Mouse (Mus musculus) T-helper 2 cell (primary cell): Measurements from ENCODE around the gene Kctd15.

Experiments used
- in situ Hi-C: fragments of 300-600 bp; cut with MboI, MseI; formaldehyde crosslinking; loops from one replicate; pipeline ENCODE4 v1.15.1; 2025; ENCODE audit warnings: high pct_unique_total_duplicates

Gene Kctd15

DNA sequence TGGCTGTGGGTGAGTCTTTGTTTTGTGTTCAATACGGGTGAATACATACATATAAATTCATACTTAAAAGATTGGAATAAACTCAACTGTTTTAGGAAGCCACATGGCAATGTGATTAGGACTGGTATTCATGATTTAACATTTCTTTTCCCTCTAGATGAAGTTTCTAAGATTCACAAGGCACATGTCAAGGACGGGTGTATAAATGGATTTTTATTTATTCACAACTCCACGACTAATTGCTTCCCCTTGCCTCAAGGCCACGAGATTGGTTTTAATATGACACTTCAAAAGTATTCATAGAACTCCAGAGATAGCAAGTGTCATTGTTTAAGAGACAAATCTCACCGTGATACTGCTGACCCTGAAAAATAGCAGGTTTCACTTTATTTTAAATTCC lies at the start of gene Kctd15:
Gene Kctd15 (minus strand): TSS at position 101 of the 400 bp plus-strand sequence.
- in situ Hi-C loops, result loop anchor here (25.0 kb wide), 1 partner anchor 519 kb away; the partner anchor contains the start of gene Wtip

DNA sequence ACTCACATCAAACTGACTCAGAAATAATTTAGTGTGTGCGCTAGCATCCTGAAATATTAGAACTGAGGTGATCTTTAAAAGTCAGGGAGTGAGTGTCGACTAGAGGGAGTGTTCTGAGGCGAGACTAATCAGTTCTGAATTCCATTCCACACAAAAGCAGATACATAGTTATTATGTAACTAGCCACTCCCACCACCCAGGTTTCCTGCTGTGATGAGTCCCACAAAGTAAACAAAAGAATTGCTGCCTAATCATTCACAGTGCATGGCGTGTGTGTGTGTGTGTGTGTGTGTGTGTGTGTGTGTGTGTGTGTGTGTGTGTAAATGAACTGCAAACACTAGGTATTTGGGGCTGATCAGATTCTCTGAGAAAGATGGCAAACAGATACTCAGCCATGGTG lies 47.9 kb upstream of the Kctd15 start:
- in situ Hi-C loops, result no loop called here

DNA sequence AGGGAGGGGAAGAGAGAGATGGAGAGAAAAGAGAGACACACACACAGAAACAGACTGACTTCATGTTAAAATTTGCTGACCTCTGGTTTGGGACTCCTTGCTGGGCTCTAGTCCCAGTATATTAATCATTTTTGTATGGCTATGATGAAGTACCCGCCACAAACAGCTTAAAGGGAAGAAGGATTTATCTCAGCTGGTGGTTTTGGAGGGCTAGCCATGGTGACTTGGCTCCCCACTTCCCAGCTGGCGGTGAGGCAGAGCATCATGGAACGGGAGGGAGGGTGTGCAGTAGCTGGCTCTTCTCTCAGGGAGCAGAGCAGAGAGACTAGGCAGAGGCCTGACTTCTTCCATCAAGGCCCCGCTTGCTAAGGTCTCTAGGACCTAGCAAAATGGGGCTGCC lies 46.9 kb upstream of the Kctd15 start:
- in situ Hi-C loops, result no loop called here

DNA sequence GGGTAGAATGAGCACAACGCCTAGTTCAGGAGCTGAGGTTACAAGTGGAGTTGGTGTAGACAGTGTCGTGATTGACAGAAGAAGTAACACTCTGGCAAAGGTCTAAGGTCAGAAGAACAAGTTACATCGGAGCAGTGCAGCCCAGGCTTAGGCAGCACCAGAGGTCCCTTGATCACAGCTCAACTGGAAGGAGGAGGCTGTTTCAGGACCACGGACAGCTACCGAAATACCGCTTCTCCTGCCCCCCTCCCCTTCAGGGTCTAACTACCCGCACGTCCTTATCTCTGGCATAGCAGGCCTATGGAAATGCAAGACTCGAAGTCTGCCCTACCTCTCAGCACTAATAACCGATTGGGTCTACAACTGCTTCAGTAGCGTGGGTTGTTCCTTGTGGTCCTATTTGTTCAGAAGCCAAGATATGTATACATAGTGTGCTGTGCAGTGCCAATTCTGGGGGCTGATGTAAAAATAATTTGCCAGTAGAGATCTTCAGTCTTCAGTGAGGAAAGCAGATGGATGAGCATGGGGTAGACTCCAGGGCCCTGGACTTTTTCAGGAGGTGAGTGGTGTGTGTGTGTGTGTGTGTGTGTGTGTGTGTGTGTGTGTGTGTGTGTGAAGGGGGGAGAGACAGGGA lies 46.3 kb upstream of the Kctd15 start:
- in situ Hi-C loops, result no loop called here

DNA sequence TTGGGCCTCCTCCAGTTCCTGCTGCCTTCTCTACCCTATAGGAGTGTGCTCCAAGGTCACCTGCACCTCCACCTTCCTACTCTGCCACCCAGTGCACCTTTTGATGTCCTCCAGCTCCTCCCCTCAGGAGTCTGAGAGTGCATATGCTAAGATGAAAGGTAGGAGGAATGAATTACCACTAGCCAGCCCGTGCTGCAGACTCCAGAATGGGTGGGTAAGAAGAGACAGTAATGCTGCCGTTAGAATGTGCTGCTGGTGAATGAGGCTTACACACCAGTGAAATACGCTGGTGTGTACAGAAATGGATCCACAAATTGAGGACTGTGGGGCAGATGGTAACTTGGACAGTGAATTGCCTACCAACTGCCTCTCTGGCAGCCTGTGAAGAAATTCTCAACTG lies 43.4 kb upstream of the Kctd15 start:
- in situ Hi-C loops, result no loop called here

DNA sequence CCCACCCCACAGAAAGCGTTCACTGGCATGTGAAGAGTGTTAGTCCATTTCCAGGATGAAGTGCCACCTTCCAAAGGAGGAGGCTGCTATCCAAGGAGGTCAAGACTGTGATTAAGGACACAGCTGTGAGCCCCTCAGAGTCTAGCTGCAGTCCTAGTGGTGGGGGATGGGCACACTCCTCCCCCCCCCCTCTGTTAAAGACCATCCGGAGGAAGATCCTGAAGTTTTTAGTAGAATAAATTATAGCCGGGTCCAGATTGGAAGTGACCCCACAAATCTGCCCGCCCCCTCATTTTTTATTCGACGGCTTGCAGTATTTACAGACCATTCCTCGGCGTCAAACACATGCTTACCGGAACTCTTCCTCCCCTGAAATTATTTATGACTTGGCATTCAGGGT lies 41.7 kb upstream of the Kctd15 start:
- in situ Hi-C loops, result no loop called here

DNA sequence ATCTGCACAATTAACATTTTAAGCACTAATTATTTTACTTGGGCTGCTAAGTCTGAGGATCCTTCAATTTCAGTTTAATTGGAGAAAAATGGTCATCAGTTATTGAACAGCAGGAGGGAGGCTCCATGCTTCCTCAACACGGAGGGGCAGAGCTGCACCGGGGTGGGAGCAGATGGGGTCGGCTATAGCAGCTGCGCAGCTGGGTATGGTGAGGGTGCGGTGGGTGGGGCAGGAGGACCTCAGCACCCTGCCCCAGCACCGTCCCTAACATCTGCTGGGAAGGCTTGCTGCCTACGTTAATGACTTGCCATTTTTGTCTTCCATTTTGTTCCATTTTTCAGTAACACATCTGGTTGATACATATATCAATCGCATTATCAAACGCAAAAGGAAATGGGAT lies 39.6 kb upstream of the Kctd15 start:
- in situ Hi-C loops, result no loop called here

DNA sequence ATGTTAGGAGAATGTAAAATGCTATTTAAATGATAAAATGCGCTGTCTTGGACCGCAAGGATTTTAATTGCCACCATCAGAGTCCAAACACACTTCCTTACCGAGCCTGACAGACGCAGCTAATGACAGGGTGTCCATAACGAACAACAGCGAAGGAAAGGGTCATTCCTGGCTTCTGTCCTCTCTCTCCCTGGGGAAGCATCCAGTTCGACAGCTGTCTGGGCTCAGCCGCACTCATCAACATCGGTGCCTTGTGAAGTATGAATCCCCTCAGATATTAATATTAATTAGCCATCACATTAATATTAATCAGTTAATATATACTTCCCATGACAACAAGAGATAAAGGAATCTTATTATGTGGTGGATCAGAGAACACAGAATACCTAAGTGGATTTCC lies 38.4 kb upstream of the Kctd15 start:
- in situ Hi-C loops, result no loop called here

DNA sequence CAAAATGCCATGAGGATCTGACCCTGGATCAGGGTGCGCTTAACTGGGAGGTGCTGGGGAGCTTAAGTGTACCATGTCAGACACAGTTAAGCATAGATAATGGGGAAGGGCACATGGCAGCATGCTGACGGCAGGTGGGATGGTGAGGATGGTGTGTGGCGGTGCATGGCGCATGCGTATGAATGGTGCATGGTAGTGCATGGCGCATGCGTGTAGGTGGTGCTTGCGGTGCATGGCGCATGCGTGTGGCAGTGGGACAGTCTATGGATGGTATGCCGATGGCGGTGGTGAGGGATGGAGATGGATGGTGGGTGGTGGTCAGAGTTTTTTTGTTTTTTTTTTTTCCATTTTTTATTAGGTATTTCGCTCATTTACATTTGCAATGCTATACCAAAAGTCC lies 37.4 kb upstream of the Kctd15 start:
- in situ Hi-C loops, result no loop called here

DNA sequence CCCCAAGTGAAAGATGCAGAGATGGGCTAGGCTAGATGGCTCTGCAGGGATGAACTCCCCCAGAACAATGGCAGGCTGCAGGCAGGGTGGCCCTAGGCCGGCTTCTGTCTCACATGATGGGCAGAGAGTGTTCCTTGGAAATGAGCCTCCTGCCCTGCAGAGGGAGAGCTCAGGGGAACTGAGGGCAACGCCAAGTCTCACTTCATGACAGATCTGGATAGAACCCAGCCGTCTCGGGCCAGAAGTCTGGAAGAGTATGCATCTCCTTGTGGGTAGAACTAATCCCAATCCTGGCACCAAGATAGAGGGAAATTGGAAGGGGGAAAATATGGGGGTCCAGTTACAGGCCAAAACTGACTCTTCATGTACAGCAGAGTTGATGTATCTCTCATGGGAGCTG lies 36.5 kb upstream of the Kctd15 start:
- in situ Hi-C loops, result no loop called here

DNA sequence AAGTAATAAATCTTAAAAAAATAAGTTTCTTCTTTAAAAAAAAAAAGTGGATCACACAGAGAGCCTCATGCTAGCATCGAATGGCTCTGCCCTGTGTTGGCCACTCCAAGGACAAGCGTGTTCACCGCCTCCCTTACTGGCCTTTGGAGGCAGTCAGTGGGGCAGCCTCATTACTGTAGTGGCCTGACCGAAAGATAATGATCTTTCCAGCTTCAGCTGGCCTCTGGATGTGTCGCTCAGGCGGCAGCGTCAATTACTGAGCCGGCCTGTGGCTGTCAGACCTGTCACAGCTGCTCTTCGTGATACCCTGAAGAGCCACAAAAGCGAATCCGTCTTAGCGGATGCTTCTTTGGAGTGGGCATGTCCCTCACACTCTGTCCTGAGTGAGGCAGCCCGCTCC lies 33.6 kb upstream of the Kctd15 start:
- in situ Hi-C loops, result no loop called here

DNA sequence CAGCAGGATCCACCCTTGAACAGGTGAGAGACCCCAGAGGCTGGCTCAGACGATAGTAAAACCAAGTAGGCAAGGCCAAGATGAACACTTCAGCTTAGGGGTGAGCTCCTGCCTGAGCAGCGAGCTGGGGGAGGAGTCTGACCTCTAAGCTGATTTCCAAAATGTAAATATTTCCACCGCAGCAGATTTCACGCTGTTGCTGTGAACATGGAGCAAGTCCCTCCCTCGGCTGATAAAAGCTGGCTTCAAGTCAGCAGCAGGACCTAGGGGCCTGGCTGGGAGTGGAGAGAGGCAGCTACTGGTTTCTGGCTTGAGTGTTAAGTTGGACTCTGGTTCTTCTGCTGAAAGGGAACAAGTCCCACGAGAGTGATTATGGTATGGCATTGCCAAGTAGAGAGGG lies 32.5 kb upstream of the Kctd15 start:
- in situ Hi-C loops, result no loop called here

DNA sequence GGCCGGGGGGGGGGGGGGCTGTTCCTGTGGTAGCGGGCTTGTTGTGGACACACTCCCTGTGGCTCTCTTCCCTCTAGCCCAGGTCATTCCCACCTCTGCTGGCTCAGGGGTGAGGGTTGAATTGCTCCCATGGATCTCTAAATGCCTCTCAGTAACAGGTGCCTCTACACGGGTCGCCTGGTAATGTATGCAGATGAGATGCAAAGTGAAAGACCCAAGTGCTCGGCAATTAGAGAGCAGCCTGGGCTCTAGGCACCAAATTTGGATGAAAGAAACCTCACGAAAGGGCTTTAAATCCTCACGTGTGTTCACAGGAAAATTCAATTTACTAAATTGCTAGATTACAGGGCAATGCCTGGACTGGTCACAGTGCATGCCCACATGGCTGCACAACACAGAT lies 29.3 kb upstream of the Kctd15 start:
- in situ Hi-C loops, result no loop called here

DNA sequence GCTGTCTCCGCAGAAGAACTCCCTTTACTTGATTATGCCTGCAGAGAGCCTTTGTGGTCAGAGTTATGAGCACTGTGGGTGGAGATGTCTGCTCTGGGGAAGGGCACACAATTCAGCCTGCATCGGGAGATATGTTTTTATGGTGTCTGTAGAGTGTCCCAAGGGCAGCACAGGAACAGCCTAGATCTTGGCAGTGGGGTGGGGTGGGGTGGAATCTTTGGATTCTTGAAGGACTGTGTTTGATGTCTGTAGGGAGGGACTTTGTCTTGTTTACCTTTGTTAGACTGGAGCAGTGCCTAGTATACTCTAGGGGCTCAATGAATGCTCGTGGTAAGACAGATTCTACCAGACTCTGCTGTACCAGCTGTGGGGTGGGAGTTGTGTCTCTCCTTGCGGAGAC lies 28.6 kb upstream of the Kctd15 start:
- in situ Hi-C loops, result no loop called here

DNA sequence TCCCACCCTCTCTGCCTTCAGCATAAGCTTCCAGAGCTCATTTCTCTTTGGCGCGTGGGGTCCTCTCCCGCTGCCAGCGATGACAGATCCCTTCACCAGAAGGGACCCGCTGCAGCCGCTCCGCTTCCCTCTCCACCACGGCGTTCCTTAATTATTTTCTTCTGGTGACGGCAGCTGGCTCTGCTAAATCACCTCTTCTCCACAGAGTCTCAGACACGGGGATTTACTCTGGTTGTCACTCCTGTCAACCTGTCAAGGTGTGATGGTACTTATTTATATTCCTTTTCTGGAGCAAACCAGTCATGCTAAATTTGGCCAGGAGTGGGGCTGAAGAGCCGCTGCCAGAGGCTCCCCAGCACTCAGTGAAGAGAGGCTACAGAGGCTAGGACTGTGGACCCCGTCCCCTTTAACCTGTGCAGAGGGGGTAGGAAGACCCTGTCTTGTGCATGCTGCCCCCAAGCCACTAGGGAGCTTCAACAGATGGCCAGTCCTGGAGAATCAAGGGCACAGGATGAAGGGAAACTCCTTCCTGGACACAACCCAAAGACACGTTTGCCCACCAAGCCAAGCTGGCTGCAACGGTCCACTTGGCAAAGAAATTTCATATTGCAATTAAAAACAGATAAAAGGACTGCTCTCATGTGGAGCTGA lies 24.4 kb upstream of the Kctd15 start:
- in situ Hi-C loops, result no loop called here

DNA sequence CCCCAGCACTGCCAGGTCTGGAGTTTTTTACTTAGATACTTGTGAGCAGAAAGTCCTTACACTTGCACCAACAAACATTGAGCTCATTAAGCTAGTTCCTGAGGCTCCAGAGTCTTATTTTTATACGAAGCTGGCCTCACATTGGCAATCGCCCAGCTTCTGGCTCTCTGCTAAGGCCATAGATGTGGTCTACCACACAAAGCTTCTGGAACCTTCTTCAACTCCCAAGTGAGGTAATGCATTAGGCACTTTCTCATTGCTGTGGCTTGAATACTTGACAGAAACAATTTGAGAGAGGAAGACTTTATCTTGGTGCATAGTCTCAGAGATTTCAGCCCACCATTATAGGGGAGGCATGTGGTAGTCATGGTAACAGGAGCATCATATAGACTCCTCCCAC lies 23.4 kb upstream of the Kctd15 start:
- in situ Hi-C loops, result no loop called here

DNA sequence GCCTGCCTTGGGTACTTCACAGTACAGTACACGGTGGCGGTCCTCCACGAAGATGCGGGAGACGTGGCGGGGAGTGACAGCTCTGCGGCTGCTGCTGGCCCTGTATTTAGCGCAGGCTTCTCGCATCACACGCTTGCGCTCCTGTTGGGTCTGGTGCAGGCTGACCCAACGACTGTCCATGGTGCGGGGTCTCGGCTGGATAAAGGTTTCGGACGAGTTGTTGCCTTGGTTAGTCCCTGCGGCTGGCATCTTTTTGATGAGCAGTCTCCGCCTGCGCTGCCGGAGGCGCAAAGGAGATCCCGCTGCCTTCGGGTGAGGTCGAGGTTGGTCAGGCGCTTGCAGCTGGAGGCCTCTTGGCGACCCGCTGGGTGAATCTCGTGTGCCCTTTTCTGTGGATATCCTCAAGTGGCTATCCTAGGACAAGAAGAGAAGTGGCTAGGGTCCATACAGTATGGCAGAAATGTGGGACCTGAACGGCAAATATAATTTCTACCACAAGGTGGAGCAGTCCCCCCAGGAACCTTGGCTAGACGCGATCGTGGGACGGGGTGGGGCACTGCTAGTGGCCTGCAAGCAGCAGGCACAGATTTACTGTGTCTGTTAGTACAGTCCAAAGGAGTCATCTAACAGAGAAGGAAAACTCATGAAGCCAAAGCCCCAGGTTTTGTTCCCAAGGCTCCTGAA lies 19.4 kb upstream of the Kctd15 start:
- in situ Hi-C loops, result no loop called here

DNA sequence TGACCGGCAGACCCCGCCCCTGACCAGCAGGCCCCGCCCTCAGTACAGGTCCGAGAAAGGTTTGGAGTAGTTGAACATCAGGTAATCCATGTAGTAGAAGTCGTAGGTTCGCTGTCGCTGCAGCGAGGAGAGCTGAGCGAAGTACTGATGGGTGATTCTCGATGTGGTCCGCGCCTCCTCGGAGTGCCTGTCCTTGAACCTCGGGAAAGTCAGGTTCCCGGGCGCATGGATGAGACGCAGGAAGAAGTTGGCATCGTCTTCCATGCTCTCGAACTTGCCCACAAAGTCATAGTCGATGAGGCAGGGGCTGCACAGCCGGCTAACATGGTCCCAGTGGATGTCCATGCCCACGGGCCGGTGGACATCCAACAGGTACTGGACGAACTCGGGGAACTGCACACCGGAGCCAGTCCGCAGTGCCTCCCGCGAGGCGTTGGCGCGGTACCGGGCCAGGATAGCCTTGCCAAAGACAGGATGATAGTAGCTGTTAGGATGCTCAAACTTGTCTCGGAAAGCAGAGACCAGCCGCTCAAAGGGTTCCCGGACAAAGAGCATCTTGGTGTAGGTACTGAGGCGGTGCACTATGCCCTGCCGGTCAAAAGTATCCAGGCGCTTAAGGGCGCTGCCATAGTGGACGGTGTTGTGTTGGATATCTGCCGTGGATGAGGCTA lies 18.7 kb upstream of the Kctd15 start:
- in situ Hi-C loops, result no loop called here

DNA sequence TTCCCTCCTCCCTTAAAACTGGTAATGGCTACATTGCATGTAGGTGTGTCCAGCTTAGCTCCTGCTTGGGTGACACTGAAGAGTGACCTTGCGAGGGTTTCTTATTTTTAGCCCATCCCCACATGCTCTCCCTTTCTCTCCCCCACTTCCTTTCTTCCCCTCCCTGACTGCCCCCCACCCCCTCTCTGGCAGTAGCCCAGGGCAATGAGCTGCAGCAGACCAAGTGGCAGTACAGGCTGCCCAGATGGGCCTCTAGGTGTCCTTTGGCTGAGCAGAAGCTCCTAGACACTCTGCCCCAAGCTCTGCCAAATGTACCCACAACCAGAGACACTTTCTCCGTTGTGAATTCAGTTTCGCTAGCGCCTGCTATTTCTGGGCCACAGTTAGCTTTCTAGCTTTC lies 16.4 kb upstream of the Kctd15 start:
- in situ Hi-C loops, result loop anchor here (5.0 to 25.0 kb wide), 2 partner anchors 266 to 536 kb away; partner anchors contain the start of gene Wtip

DNA sequence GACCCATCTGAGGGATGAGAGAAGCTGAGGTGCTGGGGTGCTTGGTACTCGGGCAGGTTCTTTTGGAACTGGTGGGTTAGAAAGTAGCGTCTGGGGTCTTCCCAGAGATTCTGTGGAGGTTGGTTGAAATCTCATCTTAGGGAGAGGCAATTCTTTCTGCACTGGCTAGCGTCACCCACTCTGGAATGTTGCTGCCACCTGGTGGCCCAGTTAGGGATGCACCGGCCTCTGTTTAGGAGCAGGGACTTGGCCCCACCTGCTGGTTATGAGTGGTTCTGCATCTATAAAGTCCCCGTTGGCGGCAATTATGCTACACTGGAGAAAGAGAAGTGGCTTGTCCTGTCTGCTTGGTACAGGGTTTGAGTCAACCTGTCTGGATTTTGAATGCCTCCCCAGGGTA lies 15.4 kb upstream of the Kctd15 start:
- in situ Hi-C loops, result loop anchor here (5.0 to 25.0 kb wide), 2 partner anchors 265 to 535 kb away; partner anchors contain the start of gene Wtip

DNA sequence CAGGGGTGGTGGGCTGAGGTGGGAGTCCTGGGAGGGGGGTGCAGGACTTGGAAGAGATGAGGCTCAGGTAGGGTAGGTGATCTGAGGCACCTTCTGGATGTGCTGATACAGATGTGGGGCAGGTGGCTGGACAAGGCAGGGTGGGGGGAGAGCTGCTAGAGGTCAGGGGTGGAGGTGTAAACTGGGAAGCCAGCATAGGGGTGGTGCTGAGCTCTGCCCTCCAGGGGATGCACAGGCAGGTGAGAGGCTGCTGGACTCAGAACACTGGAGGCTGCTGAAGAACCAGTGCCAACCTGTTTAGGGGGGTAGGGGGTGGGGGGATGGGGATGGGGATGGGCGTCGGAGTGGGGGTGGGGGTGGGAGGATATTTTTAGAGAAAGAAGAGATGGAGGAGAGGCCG lies 14.2 kb upstream of the Kctd15 start:
- in situ Hi-C loops, result loop anchor here (5.0 to 25.0 kb wide), 2 partner anchors 263 to 533 kb away; partner anchors contain the start of gene Wtip

DNA sequence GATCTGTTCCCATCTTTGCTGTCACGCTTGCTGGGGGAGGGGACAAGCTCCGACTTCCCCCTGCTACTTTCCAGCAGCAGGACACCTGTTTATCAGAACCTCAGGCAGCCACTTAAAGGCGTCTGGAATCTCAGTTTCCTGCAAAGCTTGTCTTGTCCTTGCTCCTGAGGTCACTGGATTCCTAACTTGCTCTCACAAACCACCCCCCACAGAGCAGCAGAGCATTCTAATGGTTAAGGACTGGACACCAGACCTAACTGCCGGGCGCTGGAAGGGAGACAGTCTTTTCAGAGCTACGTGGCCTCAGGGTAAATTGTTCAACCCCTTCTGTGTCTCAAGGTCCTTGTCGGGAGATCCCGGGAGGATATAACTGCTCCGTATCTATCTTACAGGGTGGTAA lies 12.8 kb upstream of the Kctd15 start:
- in situ Hi-C loops, result loop anchor here (25.0 kb wide), 1 partner anchor 532 kb away; the partner anchor contains the start of gene Wtip
